Mouse (Mus musculus) ES-E14 (cell line): ENCODE data around the gene Celf3. TPM values are rescaled to one million over a fixed set of nuclear protein-coding genes. Genes with fewer than 3 reads are reported as not detected.

Experiments
- DNase-seq: peaks from one replicate; pipeline ENCODE4 v3.0.0-alpha.2; 2013; ENCODE audit warnings: low read depth, low spot score
- H3K27ac ChIP-seq: 2 replicates; pipeline ENCODE4 v1.5.1; 2012; ENCODE audit warnings: low read depth, mild to moderate bottlenecking, low read length, moderate library complexity, mixed read lengths; ENCODE audit not compliant: poor library complexity, insufficient read depth, severe bottlenecking
- H3K36me3 ChIP-seq: 2 replicates; pipeline ENCODE4 v1.6.1; 2012; ENCODE audit warnings: mild to moderate bottlenecking, low read length, moderate library complexity, mixed read lengths; ENCODE audit not compliant: control insufficient read depth, poor library complexity, insufficient read depth, severe bottlenecking
- H3K4me1 ChIP-seq, 2 experiments: fragments of 150-350 bp in 1 of 2; sonication (generic) in 1 of 2; 2 replicates each; pipeline ENCODE4 v1.6.1; 2012; ENCODE audit warnings: low read length in 2 of 2, mild to moderate bottlenecking in 1 of 2, mixed read lengths in 1 of 2; ENCODE audit not compliant: control insufficient read depth in 2 of 2, insufficient read depth in 2 of 2, poor library complexity in 1 of 2
- H3K4me3 ChIP-seq, 2 experiments: fragments of 150-350 bp in 1 of 2; sonication (generic) in 1 of 2; 2 replicates each; pipeline ENCODE4 v1.5.1; 2012; ENCODE audit warnings: low read length in 2 of 2, low read depth in 1 of 2, mild to moderate bottlenecking in 1 of 2, mixed read lengths in 1 of 2; ENCODE audit not compliant: insufficient read depth in 1 of 2, poor library complexity in 1 of 2, severe bottlenecking in 1 of 2
- H3K9ac ChIP-seq: 2 replicates; pipeline ENCODE4 v1.6.1; 2012; ENCODE audit warnings: low read depth, mild to moderate bottlenecking, low read length, mixed read lengths; ENCODE audit not compliant: poor library complexity, insufficient read depth, severe bottlenecking
- H3K9me3 ChIP-seq: fragments of 150-350 bp; sonication (generic); 2 replicates; pipeline ENCODE4 v1.6.1; 2012; ENCODE audit warnings: low read depth, mild to moderate bottlenecking, low read length; ENCODE audit not compliant: control insufficient read depth, insufficient read depth
- CHD2 ChIP-seq: IDR thresholded peaks from 2 replicates; pipeline ENCODE4 v1.6.1; 2014; ENCODE audit warnings: mild to moderate bottlenecking, low read depth, low read length, inconsistent platforms
- HCFC1 ChIP-seq: IDR thresholded peaks from 2 replicates; pipeline ENCODE4 v1.6.1; 2012; ENCODE audit warnings: low read length, inconsistent platforms, borderline replicate concordance; ENCODE audit not compliant: insufficient read depth
- MAFK ChIP-seq: IDR thresholded peaks from 2 replicates; pipeline ENCODE4 v1.6.1; 2014; ENCODE audit warnings: mild to moderate bottlenecking, low read depth, low read length, inconsistent platforms; ENCODE audit not compliant: insufficient read depth
- ZC3H11A ChIP-seq: IDR thresholded peaks from 2 replicates; pipeline ENCODE4 v1.6.1; 2012; ENCODE audit warnings: low read depth, mild to moderate bottlenecking, inconsistent platforms, low read length, borderline replicate concordance
- ZNF384 ChIP-seq: IDR thresholded peaks from 2 replicates; pipeline ENCODE4 v1.6.1; 2012; ENCODE audit warnings: low read depth, low read length, inconsistent platforms
- in situ Hi-C, 2 experiments: fragments of 600-800 bp; cut with MboI; formaldehyde crosslinking; loops; one replicate each; pipeline ENCODE4 v1.15.1; 2025; ENCODE audit warnings: low sequenced_read_pairs in 2 of 2, inconsistent platforms in 1 of 2; ENCODE audit not compliant: unreplicated experiment in 2 of 2
- total RNA-seq: library from RNA; depleted of rRNA; stranded (reverse); fragments of 300-350 nt; gene quantifications from 2 replicates; pipeline ENCODE4 v1.2.3, GENCODE M21; 2012

The Celf3 gene
- total RNA-seq, 1 experiment: 0.27 TPM

GRCm38 (mm10) chr3:94481429-94481828, 3.3 kb downstream of the Celf3 start:
- H3K4me1 ChIP-seq: peaks cover 2 to 13% of the 10 kb centered on the region in 2 experiments; a peak in 1 of 4 replicates
- no peak overlapping the region for H3K27ac ChIP-seq
- DNase-seq: no peak

GRCm38 (mm10) chr3:94482764-94483385, 4.8 kb downstream of the Celf3 start:
- Histone ChIP-seq H3K4me1 (peaks cover 2 to 14% of the 10 kb centered on the region in 2 experiments; a peak in 1 of 4 replicates), H3K9ac (no peak overlapping the region)

More at GRCm38 (mm10) chr3:94481429-94481828, 3.3 kb downstream of the Celf3 start:
- Histone ChIP-seq H3K9me3 (no peaks in the 10 kb centered on the region), H3K4me3 (no peak overlapping the region), H3K36me3 (no peaks in the 10 kb centered on the region), H3K9ac (no peak overlapping the region)
- TF ChIP-seq MAFK (no peak), HCFC1 (no peak), ZNF384 (no peak), ZC3H11A (no peak), CHD2 (no peak)
- in situ Hi-C loops: no loop called here

GRCm38 (mm10) chr3:94483790-94484439, 5.8 kb downstream of the Celf3 start:
- DNase-seq: no peak
- Histone ChIP-seq H3K4me1 (peaks cover 2 to 14% of the 10 kb centered on the region in 2 experiments; a peak in 1 of 4 replicates), H3K27ac (no peak overlapping the region), H3K9ac (no peak overlapping the region), H3K36me3 (no peaks in the 10 kb centered on the region), H3K9me3 (no peaks in the 10 kb centered on the region), H3K4me3 (no peak overlapping the region)
- in situ Hi-C loops: no loop called here
- TF ChIP-seq MAFK (no peak), CHD2 (no peak), ZNF384 (no peak), HCFC1 (no peak), ZC3H11A (no peak)

More at GRCm38 (mm10) chr3:94482764-94483385, 4.8 kb downstream of the Celf3 start:
- in situ Hi-C loops: no loop called here
- Histone ChIP-seq H3K9me3 (no peaks in the 10 kb centered on the region), H3K4me3 (no peak overlapping the region), H3K36me3 (no peaks in the 10 kb centered on the region), H3K27ac (no peak overlapping the region)
- no peak for DNase-seq
- TF ChIP-seq MAFK (no peak), ZC3H11A (no peak), ZNF384 (no peak), CHD2 (no peak), HCFC1 (no peak)

- H3K27ac ChIP-seq: no peak overlapping the region
- in situ Hi-C loops: no loop called here
These were observed 7.8 kb downstream of the Celf3 start for GRCm38 (mm10) chr3:94485922-94486321.

More at GRCm38 (mm10) chr3:94485922-94486321, 7.8 kb downstream of the Celf3 start:
- Histone ChIP-seq H3K4me1 (peaks cover 2 to 8% of the 10 kb centered on the region in 2 experiments; a peak in 1 of 4 replicates), H3K9me3 (no peaks in the 10 kb centered on the region), H3K4me3 (no peak overlapping the region), H3K36me3 (no peaks in the 10 kb centered on the region), H3K9ac (no peak overlapping the region)
- no peak for DNase-seq
- TF ChIP-seq MAFK (no peak), HCFC1 (no peak), ZNF384 (no peak), CHD2 (no peak), ZC3H11A (no peak)
